Mouse (Mus musculus): ENCODE measurements around the gene Cbs.

DNA sequence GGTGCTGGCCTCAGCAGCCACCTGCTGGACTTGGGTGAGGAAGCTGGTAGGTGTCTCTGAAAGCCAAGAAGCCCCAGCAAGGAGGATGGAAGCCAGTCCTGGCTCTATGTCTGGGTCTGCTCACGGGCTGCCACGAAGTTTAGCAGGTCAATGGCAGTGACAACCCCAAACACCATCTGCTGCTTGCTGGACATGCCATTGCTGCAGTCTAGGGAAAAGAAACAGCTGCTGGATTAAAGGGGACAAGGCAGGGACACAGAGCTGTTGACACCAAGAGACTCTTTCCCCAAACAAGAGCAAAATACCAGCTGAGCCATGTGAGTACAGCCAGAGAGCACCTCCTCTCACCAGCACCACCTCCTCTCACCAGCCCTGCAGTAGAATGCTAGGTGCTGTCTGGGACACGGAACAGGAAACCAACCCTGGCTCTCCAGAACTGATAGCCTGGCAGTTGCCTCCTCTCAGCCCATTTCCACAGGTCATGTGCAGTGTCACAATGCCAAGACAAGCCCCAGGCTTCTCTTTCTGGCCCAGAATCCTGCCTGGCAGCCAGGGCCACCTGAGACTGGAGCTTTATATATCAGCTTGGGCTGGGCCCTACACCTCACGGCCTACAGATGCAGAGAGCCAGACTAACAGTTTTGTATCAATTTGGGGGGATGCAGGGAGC is 23.8 kb downstream of the Cbs start:
- no peak for TF ChIP-seq EP300 (IDR thresholded peaks at IDR 0.05; ENCODE audit: low read depth)
- no peak for TF ChIP-seq CTCF (IDR thresholded peaks at IDR 0.05; ENCODE audit: low read depth)

All from liver, postnatal 0 days (tissue).